Mouse (Mus musculus): ENCODE measurements around the gene Otx1. TPM values are rescaled to one million over a fixed set of nuclear protein-coding genes. Genes with fewer than 3 reads are reported as not detected.

Otx1 gene
- 0.22 TPM in 1 of 2 replicates, not detected in the other for polyA plus RNA-seq (2012; rRNA removed; ENCODE audit: low replicate concordance)

GRCm38 (mm10) chr11:22002783-22003340 is at the start of gene Otx1:
Otx1 (minus strand) TSS chr11:22002897.

